Mouse (Mus musculus) ovary, adult 10 weeks (tissue): Measurements from ENCODE around the gene Fam57b. TPM values are rescaled to one million over a fixed set of nuclear protein-coding genes. Genes with fewer than 3 reads are reported as not detected.

Source experiments
- polyA plus RNA-seq: library from polyadenylated mRNA; stranded (reverse); fragments of 350-450 nt; fragmentation: Illumina TruSeq; extraction: RNeasy Lipid Tissue Mini Kit (QIAGEN cat#74804); gene quantifications from one replicate; pipeline ENCODE4 v1.2.3, GENCODE M21; 2014

Gene Fam57b
- polyA plus RNA-seq, result 1.5 TPM

DNA sequence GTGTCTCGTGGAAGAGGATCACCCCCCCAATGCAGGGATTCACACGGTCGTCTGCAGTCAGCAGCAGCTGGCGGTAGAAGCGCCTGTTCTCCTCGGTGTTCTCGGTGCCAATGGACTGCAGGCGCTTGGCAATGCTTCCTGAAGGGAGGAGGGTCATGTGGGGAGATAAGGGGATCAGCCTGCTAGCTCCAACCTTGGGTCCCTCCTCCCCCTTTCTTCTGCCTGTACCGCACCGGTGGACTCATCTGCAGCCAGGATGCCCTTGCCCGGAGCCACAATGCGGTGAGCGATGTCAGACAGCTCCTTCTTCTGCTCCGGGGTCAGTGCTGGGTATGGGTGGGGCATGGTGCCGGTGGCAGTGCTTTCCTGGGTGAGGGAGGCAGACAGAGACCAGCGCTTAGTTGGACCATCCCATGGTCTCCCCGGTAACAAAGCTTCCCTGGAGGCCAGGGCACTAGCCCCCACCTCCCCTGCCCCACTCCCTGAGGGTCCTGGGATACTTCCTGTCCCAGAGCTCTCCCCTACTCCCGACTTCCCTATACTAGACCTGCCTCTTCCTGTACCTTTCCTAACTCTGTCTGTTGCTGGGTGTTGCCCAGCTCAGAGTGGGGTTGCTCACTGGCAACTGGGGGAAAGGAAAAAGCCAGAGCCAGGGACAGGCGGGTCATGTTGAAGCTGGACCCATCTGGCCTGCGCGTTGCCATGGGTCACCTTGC, at the start of gene Fam57b:
Gene Fam57b (plus strand): TSS at position 258 of the 716 bp plus-strand sequence.

DNA sequence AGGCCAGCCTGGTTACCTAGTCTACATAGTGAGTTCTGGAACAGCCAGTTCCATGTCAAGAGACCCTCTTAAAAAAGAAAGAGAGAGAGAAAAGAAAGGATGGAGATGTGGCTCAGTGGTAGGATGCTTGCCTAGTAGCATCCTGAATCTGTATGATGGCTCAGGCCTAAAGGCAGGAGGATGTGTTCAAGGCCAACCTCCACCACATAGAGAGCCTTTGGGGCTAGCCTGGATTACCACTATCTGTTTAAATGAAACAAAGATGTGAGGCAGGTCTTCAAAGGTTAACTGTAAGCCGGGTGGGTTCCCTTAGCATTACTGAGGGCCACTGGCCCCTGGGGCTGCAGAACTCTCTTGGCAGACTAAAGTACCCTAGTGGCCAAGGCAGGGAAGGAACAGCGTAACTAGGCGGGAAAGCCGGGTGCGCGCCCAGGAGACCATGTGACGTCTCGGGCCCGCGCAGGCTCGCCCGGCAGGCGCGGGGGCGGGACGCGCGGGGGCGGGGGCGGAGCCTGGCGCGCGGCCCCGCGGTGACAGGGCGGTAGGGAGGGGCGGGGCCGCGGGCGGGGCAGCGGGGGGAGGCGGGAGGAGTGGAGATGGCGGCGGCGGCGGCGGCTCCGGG, 38.3 kb upstream of the Fam57b start, which contains the start of gene Mapk3:
Gene Mapk3 (plus strand): TSS at position 552 of the 622 bp plus-strand sequence.

DNA sequence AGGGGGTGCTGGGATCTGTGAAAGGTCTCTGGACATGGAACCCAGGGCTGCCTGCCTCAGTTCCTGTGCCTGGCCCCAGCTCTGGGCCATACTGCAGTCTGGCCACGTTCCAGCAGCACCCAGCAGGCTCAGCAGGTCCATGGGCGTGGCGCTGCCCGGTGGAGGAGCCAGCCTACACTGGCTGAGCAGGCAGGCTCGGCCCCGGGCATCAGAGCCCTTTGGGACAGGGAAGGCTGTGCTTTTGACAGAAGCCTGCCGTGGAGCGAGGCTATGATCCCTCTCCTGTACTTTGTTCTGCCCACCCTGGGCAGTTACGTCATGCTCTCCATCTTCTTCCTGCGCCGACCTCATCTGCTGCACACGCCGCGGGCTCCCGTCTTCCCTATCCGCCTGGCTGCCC, 31.3 kb upstream of the Fam57b start, which contains the start of gene Gdpd3:
Gene Gdpd3 (plus strand): TSS at position 134 of the 400 bp plus-strand sequence.

DNA sequence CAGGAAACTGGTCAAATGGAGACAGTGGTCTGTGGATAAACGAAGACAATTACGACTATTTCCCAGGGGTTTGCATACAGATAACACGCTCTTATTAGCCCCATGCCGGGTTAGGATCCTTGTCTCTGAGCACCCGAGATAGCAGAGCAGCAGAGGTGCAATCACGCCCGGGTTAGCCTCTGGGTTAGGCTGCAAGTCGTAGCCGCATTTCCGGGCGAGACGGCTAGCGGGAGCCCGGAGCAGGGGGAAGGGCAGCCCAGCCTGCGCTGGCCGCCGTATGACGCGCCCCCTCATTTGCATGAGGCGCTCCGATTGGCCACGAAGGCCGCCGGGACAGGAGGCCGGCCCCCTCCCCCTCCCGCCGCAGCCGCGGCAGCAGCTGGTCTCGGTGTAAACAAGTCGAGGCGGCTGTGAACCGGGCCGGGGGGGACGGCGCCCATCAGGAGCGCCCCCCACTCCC, 20.8 kb upstream of the Fam57b start, which contains the start of gene Ypel3:
Gene Ypel3 (plus strand): TSS at position 358 of the 460 bp plus-strand sequence.

DNA sequence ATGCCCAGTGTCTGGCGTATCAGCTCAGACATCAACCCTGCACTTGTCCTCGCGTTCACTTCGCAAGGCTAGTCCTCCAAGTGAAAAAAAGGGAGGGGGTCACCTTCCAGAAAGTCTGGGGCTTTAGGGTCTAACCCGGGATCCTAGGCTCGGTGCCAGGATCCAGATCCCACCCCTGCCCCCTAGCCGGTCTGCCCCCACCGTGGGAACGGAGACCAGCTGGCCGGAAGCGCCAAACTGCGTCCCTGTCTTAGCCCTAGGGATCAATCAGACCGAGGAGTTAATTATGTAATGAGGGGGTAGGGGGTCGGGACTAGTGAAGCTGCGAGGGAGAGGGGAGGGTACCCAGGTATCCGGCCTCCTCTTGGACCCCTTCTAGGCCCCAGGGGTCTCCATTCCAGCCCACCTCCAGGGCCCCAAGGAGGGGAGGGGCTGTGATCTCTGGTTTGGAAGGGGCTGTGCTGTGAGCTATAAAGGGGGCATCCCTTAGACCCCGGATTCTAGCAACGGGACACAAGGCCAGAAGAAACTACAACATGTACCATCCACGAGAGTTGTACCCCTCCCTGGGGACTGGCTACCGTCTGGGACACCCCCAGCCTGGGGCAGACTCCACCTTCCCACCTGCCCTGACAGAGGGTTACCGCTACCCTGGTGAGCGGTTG, 16.4 kb upstream of the Fam57b start, which contains the start of gene Tbx6:
Gene Tbx6 (plus strand): TSS at position 513 of the 665 bp plus-strand sequence.

DNA sequence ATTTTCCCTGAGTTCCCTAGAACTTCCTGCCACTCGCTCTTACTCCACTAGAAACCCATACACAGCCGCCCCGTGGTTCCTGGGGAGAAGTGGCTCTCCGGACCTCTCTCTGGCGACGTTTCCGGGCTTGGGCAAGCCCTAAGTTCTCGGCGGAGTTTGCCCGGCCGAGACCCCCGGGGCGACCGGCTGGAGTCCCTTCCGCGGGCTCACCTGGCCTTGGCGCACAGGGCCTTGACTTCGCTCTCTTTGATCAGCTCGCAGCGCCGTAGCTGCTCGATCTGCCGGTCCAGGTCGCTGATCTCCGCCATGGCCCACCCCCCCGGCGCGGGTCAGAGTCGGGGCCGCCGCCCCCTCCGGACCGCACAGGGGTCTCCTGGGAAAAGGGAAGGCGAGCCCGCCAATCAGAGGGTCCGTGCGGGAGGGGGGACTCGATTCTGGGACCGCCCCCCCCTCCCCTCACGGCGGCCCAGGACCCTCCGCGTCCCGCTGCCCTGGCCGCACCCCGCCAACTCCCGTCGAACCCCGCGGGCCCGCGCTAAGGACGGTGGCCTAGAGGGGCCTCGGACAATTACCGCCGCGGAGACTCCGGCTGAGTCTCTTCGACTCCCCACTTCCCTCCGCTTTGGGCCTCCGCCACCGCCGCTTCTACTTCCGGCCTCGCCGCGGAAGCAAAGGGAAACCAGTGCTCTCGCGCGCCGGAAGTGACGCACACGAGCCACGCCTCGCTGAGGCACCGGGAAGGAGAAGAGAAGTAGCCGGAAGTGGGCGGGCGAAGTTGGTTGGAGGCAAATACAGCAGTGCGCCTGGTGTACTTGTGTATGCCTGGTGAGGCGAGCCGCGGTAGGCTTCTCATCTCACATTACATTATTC, 5.4 kb upstream of the Fam57b start, which contains the start of gene Ppp4c:
Gene Ppp4c (minus strand): TSS at position 646 of the 870 bp plus-strand sequence.

DNA sequence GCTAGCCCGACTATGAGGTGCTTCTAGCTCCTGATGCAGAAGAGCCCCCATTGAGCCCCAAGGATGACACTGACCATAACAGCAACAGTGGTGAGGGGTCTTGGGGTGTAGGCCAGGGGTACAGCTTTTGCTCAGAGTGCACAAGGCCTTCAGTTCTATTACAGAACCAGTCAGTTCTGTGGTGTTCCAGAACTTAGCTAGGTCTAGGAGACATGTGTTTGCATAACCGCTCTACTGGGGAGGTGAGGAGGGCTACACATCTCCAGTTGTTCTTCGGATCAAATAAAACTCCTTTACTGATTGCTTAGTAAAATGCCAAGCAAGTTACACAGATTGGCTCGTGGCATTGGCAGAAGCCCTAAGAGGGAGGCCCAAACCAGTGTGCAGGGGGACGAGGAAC, 34.1 kb downstream of the Fam57b start, which contains the start of gene 4930451I11Rik:
Gene 4930451I11Rik (minus strand): TSS at position 101 of the 400 bp plus-strand sequence.

DNA sequence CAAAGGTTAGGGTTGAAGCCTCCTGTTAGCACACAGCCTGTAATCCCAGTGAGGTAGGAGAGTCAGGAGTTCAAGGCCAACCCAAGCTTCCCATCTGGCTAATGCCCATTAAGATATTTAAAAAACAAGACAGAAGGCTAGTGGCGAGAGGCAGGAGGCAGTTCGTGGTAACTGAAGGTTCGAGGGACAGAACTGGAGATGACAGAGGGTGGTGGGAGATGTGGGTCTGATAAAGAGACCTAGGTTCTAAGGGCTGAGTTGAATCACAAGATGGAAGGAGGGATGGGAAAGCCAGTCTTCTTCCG, 49.6 kb downstream of the Fam57b start, which contains the start of gene Doc2a:
Gene Doc2a (plus strand): TSS at position 301 of the 305 bp plus-strand sequence.

DNA sequence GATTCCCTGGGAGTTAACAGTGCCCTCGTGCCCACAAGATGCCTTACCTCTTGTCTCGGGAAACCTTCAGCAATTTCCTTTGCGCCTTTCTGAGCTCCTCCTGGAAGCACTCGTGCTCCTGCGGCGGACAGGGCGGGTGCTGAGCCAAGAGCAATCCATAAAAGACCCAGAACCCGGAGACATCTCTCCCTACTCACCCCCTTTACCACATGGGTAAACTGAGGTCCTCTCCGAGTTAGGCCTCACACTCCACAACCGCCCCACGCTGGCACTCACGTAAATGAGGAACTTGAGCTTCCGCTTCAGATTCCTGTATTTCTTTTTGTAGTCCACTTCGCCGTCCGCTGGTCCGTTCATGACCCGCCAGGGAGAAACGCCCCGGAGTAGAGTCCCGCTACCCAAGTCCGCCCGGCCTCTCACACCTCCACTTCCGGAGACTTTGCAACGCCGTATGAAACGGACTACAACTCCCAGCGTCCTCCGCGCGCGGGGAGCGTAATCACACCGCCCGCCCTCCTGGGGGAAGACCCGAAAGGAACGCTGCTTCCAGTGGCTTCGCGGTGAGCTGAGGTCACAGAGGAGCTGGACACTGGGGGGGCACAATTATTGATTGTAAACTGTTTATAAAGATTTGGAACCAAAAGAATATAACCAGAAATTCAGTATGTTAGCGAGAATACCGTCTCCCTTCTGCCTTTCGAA, 64.1 kb downstream of the Fam57b start, which contains the start of gene Hirip3:
Gene Hirip3 (plus strand): TSS at position 544 of the 702 bp plus-strand sequence.

DNA sequence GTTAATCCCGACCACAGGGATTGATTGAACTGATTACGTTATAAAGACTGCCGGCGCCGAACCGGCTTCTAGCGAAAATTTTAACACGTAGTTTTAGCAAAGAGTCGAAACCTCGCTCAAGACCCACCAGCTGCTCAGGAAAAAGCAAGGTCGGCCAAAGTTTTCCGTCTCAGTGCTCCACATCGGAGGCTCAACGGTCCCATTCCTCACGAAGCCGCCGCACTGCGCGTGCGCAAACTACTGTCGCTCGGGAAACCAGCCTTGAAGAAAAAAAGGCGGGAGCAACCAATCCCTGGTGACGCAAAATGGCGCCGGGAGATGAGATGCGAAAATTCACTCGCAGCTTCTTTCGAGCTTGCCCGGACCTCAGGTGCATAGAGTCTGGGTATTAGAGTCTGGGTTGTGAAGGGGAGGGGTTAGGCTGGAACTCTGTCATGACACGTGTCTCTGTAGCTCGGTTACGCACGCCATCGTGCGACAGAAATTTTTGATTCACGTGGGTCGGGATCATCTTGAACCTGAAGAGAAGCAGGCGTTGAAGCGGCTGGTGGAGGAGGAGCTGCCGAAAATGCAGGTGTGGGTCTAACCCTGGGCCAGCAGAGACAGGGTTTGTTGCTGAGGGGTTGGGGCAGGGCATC, 64.8 kb downstream of the Fam57b start, which contains the start of gene Ino80e:
Gene Ino80e (minus strand): TSS at position 231 of the 638 bp plus-strand sequence.

Other genes with a start within 250 kb of the Fam57b start
- 340 TPM for gene Eif3c, start 231.3 kb upstream of the Fam57b start, polyA plus RNA-seq
- 0.26 TPM for gene Apobr, start 212.7 kb upstream of the Fam57b start, polyA plus RNA-seq
- gene Cln3, start 211.9 kb upstream of the Fam57b start, polyA plus RNA-seq, result 1.4 TPM
- not detected for gene Il27, start 202.7 kb upstream of the Fam57b start, polyA plus RNA-seq
- gene Nupr1, start 166.8 kb upstream of the Fam57b start, polyA plus RNA-seq, result 10.7 TPM
- 2.7 TPM for gene Sgf29, start 148.4 kb upstream of the Fam57b start, polyA plus RNA-seq
- 42.1 TPM for gene Sult1a1, start 121.2 kb upstream of the Fam57b start, polyA plus RNA-seq
- gene Bola2, start 102.3 kb upstream of the Fam57b start, polyA plus RNA-seq, result 0.26 TPM
- gene Slx1b, start 101.9 kb upstream of the Fam57b start, polyA plus RNA-seq, result 1.2 TPM
- gene Coro1a, start 89.9 kb upstream of the Fam57b start, polyA plus RNA-seq, result 2.9 TPM
- 15.3 TPM for gene Mapk3, start 38.1 kb upstream of the Fam57b start, polyA plus RNA-seq
- not detected for gene Gdpd3, start 31.3 kb upstream of the Fam57b start, polyA plus RNA-seq
- 9.1 TPM for gene Ypel3, start 20.7 kb upstream of the Fam57b start, polyA plus RNA-seq
- not detected for gene Tbx6, start 16.2 kb upstream of the Fam57b start, polyA plus RNA-seq
- gene Ppp4c, start 5.2 kb upstream of the Fam57b start, polyA plus RNA-seq, result 36.4 TPM
- gene 4930451I11Rik, start 34.0 kb downstream of the Fam57b start, polyA plus RNA-seq, result not detected
- not detected for gene Doc2a, start 49.7 kb downstream of the Fam57b start, polyA plus RNA-seq
- 21.5 TPM for gene Hirip3, start 64.3 kb downstream of the Fam57b start, polyA plus RNA-seq
- 19.9 TPM for gene Ino80e, start 64.7 kb downstream of the Fam57b start, polyA plus RNA-seq
- 8.2 TPM for gene Taok2, start 87.0 kb downstream of the Fam57b start, polyA plus RNA-seq
- gene Tmem219, start 125.2 kb downstream of the Fam57b start, polyA plus RNA-seq, result 6.6 TPM
- 1.9 TPM for gene Kctd13, start 131.2 kb downstream of the Fam57b start, polyA plus RNA-seq
- not detected for gene Asphd1, start 151.9 kb downstream of the Fam57b start, polyA plus RNA-seq
- 2.7 TPM for gene Sez6l2, start 152.9 kb downstream of the Fam57b start, polyA plus RNA-seq
- gene Cdipt, start 178.2 kb downstream of the Fam57b start, polyA plus RNA-seq, result 13.1 TPM
- 0.91 TPM for gene Cdiptos, start 178.4 kb downstream of the Fam57b start, polyA plus RNA-seq
- gene Mvp, start 217.0 kb downstream of the Fam57b start, polyA plus RNA-seq, result 0.46 TPM
- not detected for gene Pagr1b, start 218.8 kb downstream of the Fam57b start, polyA plus RNA-seq
- gene Pagr1a, start 219.7 kb downstream of the Fam57b start, polyA plus RNA-seq, result not detected
- 0.60 TPM for gene Gm42742, start 223.4 kb downstream of the Fam57b start, polyA plus RNA-seq
- not detected for gene Prrt2, start 223.5 kb downstream of the Fam57b start, polyA plus RNA-seq
- gene Maz, start 229.4 kb downstream of the Fam57b start, polyA plus RNA-seq, result 33.1 TPM
- 6.0 TPM for gene Kif22, start 244.8 kb downstream of the Fam57b start, polyA plus RNA-seq